Mouse (Mus musculus): ENCODE measurements around the gene Gpr183.

- TF ChIP-seq CTCF (IDR thresholded peaks at IDR 0.05; ENCODE audit: insufficient read depth, low read depth, low read length) (no peak), POLR2A (IDR thresholded peaks at IDR 0.05; ENCODE audit: insufficient read depth, low read depth, low read length) (no peak)
Observed at GRCm38 (mm10) chr14:121904754-121905153, 60.2 kb downstream of the Gpr183 start.
